In genomic region chr14:76500036-76500435, GRCm38 (mm10) we compare ENCODE assay signal across 12 mouse cellular contexts. TPM values are rescaled to one million over a fixed set of nuclear protein-coding genes. Genes with fewer than 3 reads are reported as not detected.
DNase-seq lines count a peak whose midpoint lies in the region; ATAC-seq and TF ChIP-seq lines count a peak whose summit lies in the region.
"Had no signal": no experiment of that assay in that cellular context is flagged by ENCODE, and none has a peak within 500 bp of the region (broad histone marks: within the 10 kb centered on the region; RNA-seq: fewer than 3 reads in every experiment).

No protein-coding gene starts in this region.

- H3K27me3 ChIP-seq in kidney, embryonic 15.5 days, result no peaks in the 10 kb centered on the region
- H3K27me3 ChIP-seq in stomach, embryonic 14.5 days (ENCODE audit: control insufficient read depth, insufficient read depth, low read length), result no peaks in the 10 kb centered on the region
- H3K27me3 ChIP-seq in stomach, postnatal 0 days (ENCODE audit: control insufficient read depth, insufficient read depth, low read length), result no peaks in the 10 kb centered on the region
- no peaks in the 10 kb centered on the region for H3K27me3 ChIP-seq in intestine, embryonic 16.5 days (replicated peaks; ENCODE audit: control insufficient read depth, insufficient read depth, low read length)

- H3K36me3 ChIP-seq in kidney, embryonic 15.5 days, result no peaks in the 10 kb centered on the region
- no peaks in the 10 kb centered on the region for H3K36me3 ChIP-seq in stomach, embryonic 14.5 days (ENCODE audit: control insufficient read depth, insufficient read depth, low read length)
- H3K36me3 ChIP-seq in stomach, postnatal 0 days (ENCODE audit: control insufficient read depth, insufficient read depth, low read length), result no peaks in the 10 kb centered on the region
- no peaks in the 10 kb centered on the region for H3K36me3 ChIP-seq in intestine, embryonic 16.5 days (ENCODE audit: control insufficient read depth, insufficient read depth, low read length)

- H3K4me1 ChIP-seq in kidney, embryonic 15.5 days, result peaks cover 24% of the 10 kb centered on the region
- H3K4me1 ChIP-seq in stomach, embryonic 14.5 days (ENCODE audit: control insufficient read depth, insufficient read depth, low read length), result peaks cover 5% of the 10 kb centered on the region
- no peaks in the 10 kb centered on the region for H3K4me1 ChIP-seq in stomach, postnatal 0 days (replicated peaks; ENCODE audit: control insufficient read depth, insufficient read depth)
- H3K4me1 ChIP-seq in intestine, embryonic 16.5 days (ENCODE audit: control insufficient read depth, insufficient read depth, low read length), result peaks cover 4% of the 10 kb centered on the region

- TF ChIP-seq EP300 in stomach, postnatal 0 days (optimal IDR thresholded peaks at IDR 0.05), result no peak

- no peaks in the 10 kb centered on the region for H3K9me3 ChIP-seq in kidney, embryonic 15.5 days (replicated peaks)
- H3K9me3 ChIP-seq in stomach, embryonic 14.5 days (ENCODE audit: control insufficient read depth, low read depth, low read length), result no peaks in the 10 kb centered on the region
- H3K9me3 ChIP-seq in stomach, postnatal 0 days (ENCODE audit: control insufficient read depth, low read length), result no peaks in the 10 kb centered on the region
- no peaks in the 10 kb centered on the region for H3K9me3 ChIP-seq in intestine, embryonic 16.5 days (ENCODE audit: control insufficient read depth, low read length)

- TF ChIP-seq CTCF in stomach, postnatal 0 days (IDR thresholded peaks at IDR 0.05; ENCODE audit: low read depth), result no peak

- 28% methylated on average over 5 of the region's 5 CpGs for WGBS in kidney, embryonic 15.5 days
- 30% methylated on average over 5 of the region's 5 CpGs for WGBS in stomach, embryonic 14.5 days
- 35% methylated on average over 5 of the region's 5 CpGs for WGBS in stomach, postnatal 0 days
- WGBS in intestine, embryonic 16.5 days, result 43% methylated on average over 5 of the region's 5 CpGs

- H3K27ac ChIP-seq in kidney, embryonic 15.5 days, result peak overlapping the region; percentile 70
- H3K27ac ChIP-seq in stomach, embryonic 14.5 days (ENCODE audit: low read length), result peak overlapping the region; percentile 58; the same call in 1 of the 2 replicates
- H3K27ac ChIP-seq in stomach, postnatal 0 days (replicated peaks), result no peak overlapping the region
- H3K27ac ChIP-seq in intestine, embryonic 16.5 days (ENCODE audit: low read length), result no peak overlapping the region

- no peak overlapping the region for H3K4me2 ChIP-seq in kidney, embryonic 15.5 days
- no peak overlapping the region for H3K4me2 ChIP-seq in stomach, embryonic 14.5 days (replicated peaks; ENCODE audit: low read depth, low read length)
- no peak overlapping the region for H3K4me2 ChIP-seq in stomach, postnatal 0 days (replicated peaks; ENCODE audit: low read depth)
- no peak overlapping the region for H3K4me2 ChIP-seq in intestine, embryonic 16.5 days (ENCODE audit: low read depth, low read length)

- H3K4me3 ChIP-seq in kidney, embryonic 15.5 days (replicated peaks), result no peak overlapping the region
- H3K4me3 ChIP-seq in stomach, embryonic 14.5 days (ENCODE audit: low read depth, low read length), result no peak overlapping the region
- H3K4me3 ChIP-seq in stomach, postnatal 0 days (ENCODE audit: low read depth, low read length), result no peak overlapping the region
- H3K4me3 ChIP-seq in intestine, embryonic 16.5 days (ENCODE audit: low read length), result no peak overlapping the region

- ATAC-seq in kidney, embryonic 15.5 days (replicated peaks; ENCODE audit: low FRiP score), result no peak
- ATAC-seq in stomach, embryonic 14.5 days (ENCODE audit: insufficient number of reproducible peaks, insufficient read depth, low FRiP score, low read depth), result no peak
- ATAC-seq in stomach, postnatal 0 days (ENCODE audit: low FRiP score, low TSS enrichment), result no peak
- no peak for ATAC-seq in intestine, embryonic 16.5 days
- no peak for ATAC-seq in inflammation-experienced regulatory T-cells, adult 6 months
- ATAC-seq: activated CD4-positive, CD25-positive, alpha-beta regulatory T cell, adult 4 months; liver, postnatal 0 days had no signal

- no peak overlapping the region for H3K9ac ChIP-seq in kidney, embryonic 15.5 days
- H3K9ac ChIP-seq in stomach, embryonic 14.5 days (replicated peaks; ENCODE audit: low read depth, low read length), result no peak overlapping the region
- no peak overlapping the region for H3K9ac ChIP-seq in stomach, postnatal 0 days (ENCODE audit: low read length)
- 0 out of 2 replicates have a peak overlapping the region, but pooled peaks have one; percentile 17 for H3K9ac ChIP-seq in intestine, embryonic 16.5 days (ENCODE audit: low read depth, low read length)
- H3K9ac ChIP-seq: liver, postnatal 0 days had no signal

- no peak for DNase-seq in kidney, adult 11 months
- no peak for DNase-seq in stomach, postnatal 0 days (ENCODE audit: low spot score)
- DNase-seq in gastrocnemius, adult 18-20 months (ENCODE audit: low spot score), result no peak
- DNase-seq: gastrocnemius, postnatal 36 days; heart, postnatal 4 days; liver, postnatal 0 days; thymus, postnatal 25 days had no signal

RNA-seq across cellular contexts. Expression of gene Serp2, which starts 56.7 kb away (rescaled TPM):
- 10.3 and 11.1 TPM in 2 replicates for polyA plus RNA-seq in kidney, embryonic 15.5 days (2015; fragmentation: Nextera tagmentation; extraction: Ambion mirVana)
- polyA plus RNA-seq in stomach, embryonic 14.5 days (2014; fragmentation: Nextera tagmentation; extraction: Ambion mirVana), result 12.3 and 12.7 TPM in 2 replicates
- polyA plus RNA-seq in stomach, postnatal 0 days (2015; fragmentation: Nextera tagmentation; extraction: Ambion mirVana), result 7.4 and 8.0 TPM in 2 replicates
- 5.7 and 8.2 TPM in 2 replicates for polyA plus RNA-seq in intestine, embryonic 16.5 days (2015; fragmentation: Nextera tagmentation; extraction: Ambion mirVana)
- 10 to 100 TPM in 1 of 3 experiments, 1 to 10 TPM in 2; 1.5 to 11.1 (median 2.5) TPM for polyA plus RNA-seq in inflammation-experienced regulatory T-cells, adult 6 months (2017; shearing (Covaris generic))
- total RNA-seq in gastrocnemius, adult 18-20 months (2021), result under 1 TPM in 1 of 2 experiments, not detected in 1; 0.45 TPM

Comparison
In these comparisons a context has a peak if more than half of its experiments do, and no peak if none do; other contexts are left out.
1. H3K27ac ChIP-seq: peak in kidney, embryonic 15.5 days (single experiment) and stomach, embryonic 14.5 days (single experiment); none in stomach, postnatal 0 days (single experiment) and intestine, embryonic 16.5 days (single experiment).